Mouse (Mus musculus) midbrain, embryonic 12.5 days (tissue): ENCODE results near the gene Castor2. TPM values are rescaled to one million over a fixed set of nuclear protein-coding genes. Genes with fewer than 3 reads are reported as not detected.

Experiments
- ATAC-seq: fragments of 200-750 bp; cut with Nextera tagmentation; 2 replicates; pipeline ENCODE4 v1.8.0; 2017; ENCODE audit warnings: low read depth, moderate TSS enrichment, moderate library complexity; ENCODE audit not compliant: low FRiP score
- H3K27ac ChIP-seq: fragments of 300-500 bp; sonication (generic); replicated peaks from 2 replicates; pipeline ENCODE4 v1.5.1; 2016; ENCODE audit warnings: mild to moderate bottlenecking
- H3K27me3 ChIP-seq: fragments of 300-500 bp; sonication (generic); 2 replicates; pipeline ENCODE4 v1.6.1; 2016; ENCODE audit warnings: mild to moderate bottlenecking
- H3K36me3 ChIP-seq: fragments of 300-500 bp; sonication (generic); 2 replicates; pipeline ENCODE4 v1.6.1; 2016
- H3K4me1 ChIP-seq: fragments of 300-500 bp; sonication (generic); 2 replicates; pipeline ENCODE4 v1.6.1; 2016
- H3K4me2 ChIP-seq: fragments of 300-500 bp; sonication (generic); replicated peaks from 2 replicates; pipeline ENCODE4 v1.6.1; 2016; ENCODE audit warnings: mild to moderate bottlenecking, moderate library complexity
- H3K4me3 ChIP-seq: fragments of 300-500 bp; sonication (generic); 2 replicates; pipeline ENCODE4 v1.5.1; 2016; ENCODE audit warnings: mild to moderate bottlenecking
- H3K9ac ChIP-seq: fragments of 300-500 bp; sonication (generic); replicated peaks from 2 replicates; pipeline ENCODE4 v1.6.1; 2016; ENCODE audit warnings: mild to moderate bottlenecking, moderate library complexity
- H3K9me3 ChIP-seq: fragments of 300-500 bp; sonication (generic); 2 replicates; pipeline ENCODE4 v1.6.1; 2016; ENCODE audit warnings: mild to moderate bottlenecking
- WGBS: fragments of 180-500 bp; shearing (Covaris S2); methylation state at CpG from one replicate; pipeline ENCODE4 v1.1.7; 2016; 5-methylcytosine and 5-hydroxymethylcytosine counted together
- polyA plus RNA-seq: library from polyadenylated mRNA; unstranded; fragments of >200 nt; fragmentation: Nextera tagmentation; extraction: Ambion mirVana; gene quantifications from 2 replicates; pipeline ENCODE4 v1.2.1, GENCODE M21; 2016

The Castor2 gene
- polyA plus RNA-seq = 20.6 and 20.9 TPM in 2 replicates

- under 1% methylated on average over 47 of the region's 58 CpGs for WGBS
- peak within 1 kb of the TSS; percentile 91 for H3K27ac ChIP-seq
- ATAC-seq = peak; percentile 92
Observed at GRCm38 (mm10) chr5:134099496-134100211, at the start of gene Castor2. TSS of gene Castor2 (plus strand) at chr5:134099711.

GRCm38 (mm10) chr5:134050711-134051110, 48.8 kb upstream of the Castor2 start:
- H3K4me3 ChIP-seq = no peak overlapping the region
- no peaks in the 10 kb centered on the region for H3K36me3 ChIP-seq
- H3K4me1 ChIP-seq = peaks cover 7% of the 10 kb centered on the region; the same call in 1 of the 2 replicates
- no peak overlapping the region for H3K9ac ChIP-seq
- H3K27ac ChIP-seq = no peak overlapping the region
- ATAC-seq = no peak
- H3K27me3 ChIP-seq = peaks cover 56% of the 10 kb centered on the region
- no peak overlapping the region for H3K4me2 ChIP-seq
- peaks cover 12% of the 10 kb centered on the region; the same call in 1 of the 2 replicates for H3K9me3 ChIP-seq
- 24% methylated on average over 10 of the region's 10 CpGs for WGBS

More at GRCm38 (mm10) chr5:134099496-134100211, at the start of gene Castor2:
- peak within 1 kb of the TSS; percentile 86 for H3K9ac ChIP-seq
- peaks cover 34% of the 10 kb centered on the region for H3K4me1 ChIP-seq
- no peaks in the 10 kb centered on the region for H3K27me3 ChIP-seq
- peak within 1 kb of the TSS; percentile 84 for H3K4me3 ChIP-seq
- peak within 1 kb of the TSS; percentile 87 for H3K4me2 ChIP-seq
- no peaks in the 10 kb centered on the region for H3K36me3 ChIP-seq
- no peaks in the 10 kb centered on the region for H3K9me3 ChIP-seq

GRCm38 (mm10) chr5:134052614-134053013, 46.9 kb upstream of the Castor2 start:
- Histone ChIP-seq H3K4me2 (no peak overlapping the region), H3K27ac (no peak overlapping the region), H3K9me3 (peaks cover 2% of the 10 kb centered on the region; the same call in 1 of the 2 replicates), H3K9ac (no peak overlapping the region), H3K36me3 (no peaks in the 10 kb centered on the region), H3K27me3 (peaks cover 60% of the 10 kb centered on the region), H3K4me1 (peaks cover 4% of the 10 kb centered on the region; the same call in 1 of the 2 replicates), H3K4me3 (no peak overlapping the region)
- no peak for ATAC-seq
- WGBS = 88% methylated on average over 4 of the region's 4 CpGs

- ATAC-seq = no peak
- Histone ChIP-seq H3K27ac (no peak overlapping the region), H3K9me3 (no peaks in the 10 kb centered on the region), H3K27me3 (peaks cover 44% of the 10 kb centered on the region), H3K9ac (no peak overlapping the region), H3K36me3 (no peaks in the 10 kb centered on the region), H3K4me2 (no peak overlapping the region), H3K4me1 (peaks cover 4% of the 10 kb centered on the region; the same call in 1 of the 2 replicates), H3K4me3 (no peak overlapping the region)
- 71% methylated on average over 4 of the region's 4 CpGs for WGBS
Observed at GRCm38 (mm10) chr5:134054496-134054895, 45.0 kb upstream of the Castor2 start.

- WGBS = 70% methylated on average over 13 of the region's 13 CpGs
- H3K4me2 ChIP-seq = no peak overlapping the region
- no peak for ATAC-seq
- no peak overlapping the region for H3K4me3 ChIP-seq
- H3K36me3 ChIP-seq = no peaks in the 10 kb centered on the region
- peaks cover 14% of the 10 kb centered on the region; the same call in 1 of the 2 replicates for H3K27me3 ChIP-seq
- H3K9ac ChIP-seq = no peak overlapping the region
- H3K4me1 ChIP-seq = no peaks in the 10 kb centered on the region
- no peaks in the 10 kb centered on the region for H3K9me3 ChIP-seq
- H3K27ac ChIP-seq = no peak overlapping the region
Observed at GRCm38 (mm10) chr5:134058793-134059352, 40.6 kb upstream of the Castor2 start.

- ATAC-seq = peak; percentile 34; the same call in 1 of the 2 replicates
- Histone ChIP-seq H3K27ac (no peak overlapping the region), H3K27me3 (peaks cover 20% of the 10 kb centered on the region), H3K9me3 (no peaks in the 10 kb centered on the region), H3K9ac (no peak overlapping the region), H3K36me3 (no peaks in the 10 kb centered on the region), H3K4me1 (no peaks in the 10 kb centered on the region), H3K4me2 (no peak overlapping the region), H3K4me3 (no peak overlapping the region)
- 55% methylated on average over 15 of the region's 15 CpGs for WGBS
Observed at GRCm38 (mm10) chr5:134063362-134064064, 36.0 kb upstream of the Castor2 start.

GRCm38 (mm10) chr5:134066261-134066660, 33.2 kb upstream of the Castor2 start:
- Histone ChIP-seq H3K9ac (no peak overlapping the region), H3K27ac (no peak overlapping the region), H3K4me2 (no peak overlapping the region), H3K4me1 (no peaks in the 10 kb centered on the region), H3K4me3 (no peak overlapping the region), H3K36me3 (no peaks in the 10 kb centered on the region), H3K9me3 (0 out of 2 replicates have a peak, but pooled peaks cover 3% of the 10 kb centered on the region), H3K27me3 (peaks cover 20% of the 10 kb centered on the region)
- WGBS = 60% methylated on average over 3 of the region's 3 CpGs
- no peak for ATAC-seq

- H3K27me3 ChIP-seq = peaks cover 20% of the 10 kb centered on the region
- H3K4me1 ChIP-seq = no peaks in the 10 kb centered on the region
- 0 out of 2 replicates have a peak, but pooled peaks cover 3% of the 10 kb centered on the region for H3K9me3 ChIP-seq
- H3K36me3 ChIP-seq = no peaks in the 10 kb centered on the region
- no peak for ATAC-seq
- no peak overlapping the region for H3K4me2 ChIP-seq
- no peak overlapping the region for H3K27ac ChIP-seq
- no peak overlapping the region for H3K9ac ChIP-seq
- 16% methylated on average over 1 of the region's 1 CpGs for WGBS
- H3K4me3 ChIP-seq = no peak overlapping the region
Observed at GRCm38 (mm10) chr5:134067924-134068323, 31.6 kb upstream of the Castor2 start.

- 87% methylated on average over 17 of the region's 17 CpGs for WGBS
- Histone ChIP-seq H3K27me3 (no peaks in the 10 kb centered on the region), H3K36me3 (no peaks in the 10 kb centered on the region), H3K4me3 (no peak overlapping the region), H3K4me1 (no peaks in the 10 kb centered on the region), H3K27ac (no peak overlapping the region), H3K9ac (no peak overlapping the region), H3K4me2 (no peak overlapping the region), H3K9me3 (0 out of 2 replicates have a peak, but pooled peaks cover 3% of the 10 kb centered on the region)
- ATAC-seq = no peak
Observed at GRCm38 (mm10) chr5:134073512-134074041, 25.9 kb upstream of the Castor2 start.

- no peak overlapping the region for H3K4me2 ChIP-seq
- 0 out of 2 replicates have a peak, but pooled peaks cover 3% of the 10 kb centered on the region for H3K9me3 ChIP-seq
- no peak overlapping the region for H3K9ac ChIP-seq
- H3K36me3 ChIP-seq = no peaks in the 10 kb centered on the region
- ATAC-seq = no peak
- no peaks in the 10 kb centered on the region for H3K27me3 ChIP-seq
- no peak overlapping the region for H3K27ac ChIP-seq
- H3K4me3 ChIP-seq = no peak overlapping the region
- no peaks in the 10 kb centered on the region for H3K4me1 ChIP-seq
Observed at GRCm38 (mm10) chr5:134074368-134074767, 25.1 kb upstream of the Castor2 start.

- H3K4me3 ChIP-seq = no peak overlapping the region
- H3K4me2 ChIP-seq = no peak overlapping the region
- WGBS = 91% methylated on average over 11 of the region's 11 CpGs
- H3K9me3 ChIP-seq = no peaks in the 10 kb centered on the region
- H3K36me3 ChIP-seq = no peaks in the 10 kb centered on the region
- H3K4me1 ChIP-seq = no peaks in the 10 kb centered on the region
- no peak overlapping the region for H3K27ac ChIP-seq
- no peak overlapping the region for H3K9ac ChIP-seq
- H3K27me3 ChIP-seq = no peaks in the 10 kb centered on the region
- no peak for ATAC-seq
Observed at GRCm38 (mm10) chr5:134076175-134076574, 23.3 kb upstream of the Castor2 start.
